Mouse (Mus musculus) CD4-positive, CD25-positive, alpha-beta regulatory T cell (primary cell): ENCODE results near the gene Rsl1. TPM values are rescaled to one million over a fixed set of nuclear protein-coding genes. Genes with fewer than 3 reads are reported as not detected.

ENCODE experiments used
- polyA plus RNA-seq: library from polyadenylated mRNA; unstranded; fragments of 100-300 nt; shearing (Covaris generic); gene quantifications from one replicate; pipeline ENCODE4 v1.2.1, GENCODE M21; 2017

Rsl1 gene
- polyA plus RNA-seq = 15.3 TPM

GRCm38 (mm10) chr13:67172991-67173722 lies at the start of gene Rsl1:
Gene Rsl1, plus strand, starts transcription at chr13:67173182.

GRCm38 (mm10) chr13:67194340-67194894 lies 21.4 kb downstream of the Rsl1 start, which contains the start of gene Zfp455:
Gene Zfp455, plus strand, starts transcription at chr13:67194506.

Other genes starting within 250 kb of the Rsl1 start
- 7.3 TPM for gene Zfp712, start 112.0 kb upstream of the Rsl1 start, polyA plus RNA-seq
- 6.4 TPM for gene Zfp708, start 75.2 kb upstream of the Rsl1 start, polyA plus RNA-seq
- 3.1 TPM for gene Gm28557, start 64.6 kb upstream of the Rsl1 start, polyA plus RNA-seq
- gene Rslcan18, start 56.9 kb upstream of the Rsl1 start, polyA plus RNA-seq = 0.22 TPM
- gene Zfp759, start 51.5 kb upstream of the Rsl1 start, polyA plus RNA-seq = 4.0 TPM
- 4.6 TPM for gene Zfp455, start 21.3 kb downstream of the Rsl1 start, polyA plus RNA-seq
- 2.3 TPM for gene Zfp458, start 105.3 kb downstream of the Rsl1 start, polyA plus RNA-seq
- 0.77 TPM for gene Zfp457, start 133.3 kb downstream of the Rsl1 start, polyA plus RNA-seq
- gene Zfp595, start 159.4 kb downstream of the Rsl1 start, polyA plus RNA-seq = 7.8 TPM
- gene Gm28044, start 187.4 kb downstream of the Rsl1 start, polyA plus RNA-seq = 0.78 TPM
- gene Zfp953, start 187.4 kb downstream of the Rsl1 start, polyA plus RNA-seq = 3.3 TPM
- gene Gm28041, start 202.6 kb downstream of the Rsl1 start, polyA plus RNA-seq = 1.2 TPM
- 6.9 TPM for gene Zfp456, start 202.6 kb downstream of the Rsl1 start, polyA plus RNA-seq
- 21.4 TPM for gene Zfp429, start 226.6 kb downstream of the Rsl1 start, polyA plus RNA-seq
- gene Zfp459, start 248.2 kb downstream of the Rsl1 start, polyA plus RNA-seq = 4.0 TPM